Mouse (Mus musculus) heart, adult 18-20 months (tissue): Measurements from ENCODE around the gene Pamr1. TPM values are rescaled to one million over a fixed set of nuclear protein-coding genes. Genes with fewer than 3 reads are reported as not detected.

Experiments used
- DNase-seq, 2 experiments: peaks; one replicate each; pipeline ENCODE4 v3.0.0; 2021 to 2022; ENCODE audit warnings: mixed read lengths in 1 of 2
- long read RNA-seq, 2 experiments: library from polyadenylated mRNA; stranded (forward); transcript quantifications; one replicate each; pipeline ENCODE4 v2.0.0; 2021
- total RNA-seq, 2 experiments: library from RNA; stranded (reverse); gene quantifications; 2 replicates each; pipeline ENCODE4 v1.2.3; 2021

The Pamr1 gene
- total RNA-seq: 1 to 10 TPM; 1.5 to 1.6 TPM
- long read RNA-seq, experiment 1, partial matches to known transcripts: 0 of 1 reads
- long read RNA-seq, experiment 1, other reads (novel, unspliced or antisense): 0 of 1 reads
- long read RNA-seq, experiment 2, partial matches to known transcripts: 0 of 1 reads
- long read RNA-seq, experiment 2, other reads (novel, unspliced or antisense): 0 of 1 reads

DNA sequence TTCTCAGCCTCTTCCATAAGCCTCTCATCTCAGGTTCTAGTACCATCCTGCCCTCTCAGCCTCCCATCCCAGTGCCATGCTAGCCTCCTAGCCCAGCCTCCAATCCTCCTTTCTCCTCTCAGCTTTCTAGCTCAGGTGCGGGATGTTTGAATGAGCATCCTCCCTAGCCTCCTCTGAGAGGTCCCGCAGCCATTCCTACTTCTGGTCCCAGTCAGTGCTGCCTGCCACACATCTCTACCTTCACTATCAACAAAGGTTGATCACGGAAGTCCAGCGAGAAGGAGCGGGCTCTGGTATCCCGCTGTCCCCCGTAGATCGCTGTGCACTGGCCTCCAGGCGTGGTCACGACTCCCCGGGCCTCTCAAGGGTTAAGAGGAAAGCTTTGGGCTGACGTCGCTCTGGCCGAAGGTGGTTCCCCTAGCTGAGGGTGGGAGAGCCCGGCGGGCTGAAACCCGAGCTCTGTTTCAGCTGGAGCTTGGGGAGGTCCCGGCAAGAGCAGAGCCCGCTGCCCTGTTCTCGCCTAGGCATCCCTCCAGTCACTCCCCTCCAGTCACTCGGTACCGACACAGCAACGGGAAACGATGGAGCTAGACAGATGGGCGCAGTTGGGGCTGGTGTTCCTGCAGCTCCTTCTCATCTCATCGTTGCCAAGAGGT lies at the start of gene Pamr1:
Gene Pamr1, plus strand, starts transcription at position 402 of the 656 bp plus-strand sequence.
- peak in 1 of 2 experiments; percentile 22 for DNase-seq

DNA sequence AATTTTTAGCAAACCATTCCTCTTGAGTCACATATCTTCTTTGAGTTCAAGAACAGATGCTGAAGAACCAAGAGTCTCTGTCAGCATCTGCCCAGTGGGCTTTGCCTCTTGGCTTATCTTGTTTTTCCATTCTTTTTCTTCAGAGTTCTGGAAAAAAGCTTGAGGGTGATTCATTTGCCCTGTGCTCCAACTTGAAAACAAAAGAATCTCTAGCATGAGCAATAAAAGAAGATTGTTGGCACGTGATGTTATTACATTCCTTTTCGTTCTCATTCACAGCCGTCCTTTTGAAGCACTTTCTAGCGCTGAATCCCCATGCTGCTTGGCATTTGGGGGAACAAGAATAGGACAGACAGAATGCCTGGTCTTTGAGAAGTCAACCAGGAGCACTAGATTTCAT lies 42.2 kb upstream of the Pamr1 start:
- DNase-seq: peak; percentile 6

DNA sequence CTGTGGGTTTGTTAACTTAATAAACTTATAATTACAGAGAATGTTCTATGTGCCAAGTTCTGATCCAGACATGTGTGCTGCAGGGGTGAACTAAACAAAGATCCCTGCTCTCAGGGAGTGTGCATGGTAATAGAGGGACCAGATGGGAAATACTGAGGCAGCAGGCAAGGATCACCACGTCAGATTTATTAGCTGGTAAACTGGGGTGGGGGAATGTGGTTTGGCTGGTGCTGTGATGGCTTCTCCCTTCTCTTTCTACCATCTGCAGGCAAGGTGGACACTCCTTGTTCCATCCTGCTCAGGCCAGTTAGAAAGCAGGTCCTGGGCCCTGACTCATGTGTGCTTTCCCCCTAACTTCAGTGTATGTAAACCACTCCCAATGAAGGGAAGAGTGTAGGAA lies 41.7 kb upstream of the Pamr1 start:
- DNase-seq: no peak

GRCm38 (mm10) chr2:102519956-102520355 lies 29.9 kb upstream of the Pamr1 start:
- DNase-seq: no peak

GRCm38 (mm10) chr2:102527563-102527962 lies 22.2 kb upstream of the Pamr1 start:
- no peak for DNase-seq

DNA sequence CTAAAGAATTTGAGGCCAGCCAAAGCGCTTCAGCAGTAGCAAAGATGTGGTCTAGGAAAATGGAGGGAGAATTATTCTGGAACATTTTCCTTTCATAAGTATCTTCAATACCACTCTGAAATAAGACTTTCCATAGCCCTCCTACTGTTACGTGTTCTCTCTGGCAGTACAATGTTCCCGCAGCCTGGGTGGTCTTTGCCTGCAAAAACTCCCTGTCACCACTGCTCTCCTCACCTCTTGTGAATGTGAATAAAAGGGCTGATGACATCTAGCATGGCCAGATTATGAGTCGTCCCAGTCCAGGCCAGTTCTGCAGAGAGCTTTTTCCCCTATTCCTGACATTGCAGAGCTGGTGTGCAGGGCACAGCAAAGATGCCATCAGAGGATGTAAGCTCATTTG lies 16.4 kb upstream of the Pamr1 start:
- no peak for DNase-seq

GRCm38 (mm10) chr2:102536766-102537165 lies 13.0 kb upstream of the Pamr1 start:
- DNase-seq: no peak

GRCm38 (mm10) chr2:102540438-102541230 lies 9.2 kb upstream of the Pamr1 start:
- DNase-seq: no peak

DNA sequence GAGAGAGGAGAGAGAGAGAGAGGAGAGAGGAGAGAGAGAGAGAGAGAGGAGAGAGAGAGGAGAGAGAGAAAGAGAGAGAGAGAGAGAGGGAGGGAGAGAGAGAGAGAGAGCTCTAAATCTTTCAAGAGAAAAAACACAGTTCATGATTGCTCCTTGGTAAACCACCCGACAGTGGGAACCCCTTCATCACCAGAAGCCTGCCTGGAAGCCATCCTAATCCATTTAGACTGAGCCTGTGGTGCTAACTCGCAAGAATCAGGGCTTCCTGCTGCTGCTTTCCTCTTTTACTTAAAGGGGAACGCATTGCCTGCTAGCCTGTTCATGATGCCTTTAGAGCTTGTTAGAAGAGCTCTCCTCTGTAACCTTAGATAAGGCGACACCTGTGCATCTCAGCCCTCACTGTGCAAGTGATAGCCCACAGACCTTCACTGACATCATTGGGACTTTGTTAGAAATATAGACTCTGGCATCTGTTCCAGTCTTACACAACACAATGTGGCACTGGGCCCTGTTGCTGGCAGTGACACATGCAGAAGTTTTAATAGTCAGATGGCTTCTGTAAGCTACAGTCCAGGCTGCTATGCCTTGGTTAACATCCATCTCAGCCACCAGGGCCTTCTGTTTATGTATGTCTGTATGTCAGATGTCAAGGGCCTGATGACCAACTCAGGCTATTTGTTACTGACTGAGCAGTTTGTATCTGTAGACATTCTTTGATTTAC lies 8.2 kb upstream of the Pamr1 start:
- DNase-seq: no peak

DNA sequence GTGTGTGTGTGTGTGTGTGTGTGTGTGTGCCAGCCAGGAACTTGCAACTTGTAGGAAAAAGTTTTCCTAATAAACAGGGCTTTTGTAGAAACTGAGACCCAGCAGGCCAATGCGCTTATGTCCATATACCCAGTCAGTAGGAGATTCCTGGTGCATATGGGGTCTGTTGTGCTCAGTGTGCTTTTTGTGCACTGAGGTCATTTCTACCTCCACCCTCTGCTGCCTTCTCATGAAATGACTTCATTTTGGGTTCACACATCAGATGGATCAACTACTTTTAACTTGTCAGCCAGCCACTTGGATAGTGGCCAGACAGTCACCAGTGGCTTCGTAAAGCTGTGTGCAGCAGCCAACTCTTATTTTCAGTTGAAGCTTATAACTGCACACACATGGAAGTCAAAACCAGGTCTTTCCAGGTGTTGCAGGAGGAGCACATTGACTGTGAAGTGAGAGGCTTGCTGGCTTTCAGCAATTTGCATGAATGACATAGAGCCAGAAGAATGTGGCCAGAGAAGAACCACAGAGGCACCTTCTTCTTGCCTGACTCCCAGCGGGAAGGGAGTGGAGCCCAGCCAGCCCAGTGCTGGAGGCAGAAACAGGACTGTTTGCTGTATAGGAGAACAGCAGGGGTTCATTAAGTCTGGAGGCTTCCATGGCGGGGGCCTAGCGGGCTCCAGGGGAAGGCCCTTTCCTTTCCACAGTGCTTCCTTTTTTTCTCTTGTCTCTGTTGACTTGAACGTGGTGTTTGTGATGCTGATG lies 5.7 kb upstream of the Pamr1 start:
- DNase-seq: peak in 1 of 2 experiments; percentile 11

- no peak for DNase-seq
Observed at GRCm38 (mm10) chr2:102550910-102551582, 1.2 kb downstream of the Pamr1 start.

- DNase-seq: no peak
Observed at GRCm38 (mm10) chr2:102551594-102551993, 1.8 kb downstream of the Pamr1 start.

GRCm38 (mm10) chr2:102552095-102552537 lies 2.3 kb downstream of the Pamr1 start:
- peak in 1 of 2 experiments; percentile 14 for DNase-seq

GRCm38 (mm10) chr2:102557085-102557484 lies 7.3 kb downstream of the Pamr1 start:
- DNase-seq: no peak

DNA sequence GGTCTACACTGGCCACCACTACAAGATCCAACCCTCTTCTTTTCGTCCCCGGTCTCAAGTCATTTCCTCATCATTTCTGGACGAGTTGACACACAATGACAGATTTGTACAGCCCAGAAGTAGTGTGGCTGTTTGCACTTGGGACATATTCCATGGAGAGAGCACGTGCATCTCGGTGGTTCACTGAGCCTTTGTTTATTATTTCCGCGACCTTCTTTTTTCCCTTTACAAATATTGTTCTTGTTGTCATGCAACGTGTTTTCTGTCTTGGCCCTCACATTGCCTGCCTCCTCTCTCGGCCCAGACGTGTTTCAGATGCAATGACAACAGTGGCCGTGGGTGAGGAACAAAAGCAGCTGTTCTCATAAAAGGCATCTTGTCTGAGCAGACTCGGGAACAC lies 9.2 kb downstream of the Pamr1 start:
- DNase-seq: no peak

GRCm38 (mm10) chr2:102563848-102564247 lies 14.0 kb downstream of the Pamr1 start:
- no peak for DNase-seq

GRCm38 (mm10) chr2:102579248-102579647 lies 29.4 kb downstream of the Pamr1 start:
- DNase-seq: no peak

GRCm38 (mm10) chr2:102589977-102590376 lies 40.2 kb downstream of the Pamr1 start:
- DNase-seq: peak; percentile 21 to 55

GRCm38 (mm10) chr2:102594535-102594934 lies 44.7 kb downstream of the Pamr1 start:
- no peak for DNase-seq

DNA sequence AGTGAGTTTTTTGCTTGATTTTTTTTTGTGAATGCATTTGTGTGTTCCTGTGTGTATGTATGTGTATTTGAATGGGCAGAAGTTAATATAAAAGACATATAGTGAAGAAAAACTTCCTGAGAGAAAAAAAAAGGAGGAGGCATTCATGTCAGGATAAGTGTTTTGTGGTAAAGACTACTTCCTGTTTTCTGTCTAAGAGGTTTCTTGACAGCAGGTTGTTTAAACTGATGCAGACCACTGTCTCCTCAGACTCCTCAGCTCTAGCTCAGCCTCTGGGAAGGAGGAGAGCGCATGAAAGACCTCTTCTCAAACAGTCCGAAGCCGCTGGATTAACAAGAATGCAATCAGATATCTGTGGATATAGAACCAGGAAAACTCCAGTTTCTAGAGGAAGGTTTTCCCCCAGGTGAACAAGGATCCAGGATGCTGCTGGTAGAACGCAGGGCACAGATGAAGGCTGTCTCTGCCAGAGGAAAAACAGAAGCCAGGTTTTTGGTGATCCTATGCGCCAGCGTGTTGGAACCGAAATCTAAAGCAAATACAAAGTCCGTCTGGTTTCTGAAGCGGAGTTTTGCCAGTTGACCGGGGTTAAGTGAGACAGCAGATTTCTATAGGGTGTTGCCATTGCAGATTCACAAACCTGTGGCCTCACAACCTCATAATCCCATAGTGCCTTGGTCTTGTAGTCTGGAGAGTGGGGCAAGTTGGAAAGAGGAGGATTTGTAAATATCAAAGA lies 45.8 kb downstream of the Pamr1 start:
- no peak for DNase-seq
